Mouse (Mus musculus): ENCODE data around the gene Adi1.

The Adi1 gene

DNA sequence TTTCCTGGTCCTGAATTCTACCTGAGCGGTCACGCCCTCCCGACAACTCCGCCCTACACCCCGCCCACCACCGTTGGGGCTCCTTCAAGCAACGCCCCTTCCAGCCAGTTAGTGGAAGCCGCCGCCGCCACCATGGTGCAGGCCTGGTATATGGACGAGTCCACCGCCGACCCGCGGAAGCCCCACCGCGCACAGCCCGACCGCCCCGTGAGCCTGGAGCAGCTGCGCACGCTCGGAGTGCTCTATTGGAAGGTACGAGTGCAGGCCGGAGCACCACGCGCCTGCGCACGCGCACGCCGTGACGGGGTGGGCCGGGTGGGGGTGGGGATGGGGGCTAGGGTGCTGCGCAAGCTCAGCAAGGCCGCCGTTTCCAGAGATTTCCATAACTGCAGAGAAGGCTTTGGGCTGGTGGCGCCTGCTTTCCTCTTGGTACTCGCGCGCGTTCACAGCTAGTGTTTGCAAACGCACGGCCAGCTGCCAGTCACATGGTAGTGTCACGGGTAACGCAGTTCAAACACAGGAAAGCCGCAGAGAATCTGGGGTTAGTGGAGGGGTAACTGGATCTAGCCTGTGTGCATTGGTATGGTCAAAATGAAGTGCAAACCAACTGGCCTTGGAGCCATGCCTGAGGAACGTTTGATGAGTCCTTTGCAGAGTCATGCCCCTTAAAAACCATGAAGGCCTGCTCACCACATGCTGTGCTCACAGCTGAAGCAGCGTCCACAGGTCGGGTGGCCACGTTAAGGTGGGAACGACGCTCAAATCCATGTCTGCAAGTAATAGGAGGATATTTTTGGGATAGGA, at the start of gene Adi1:
Gene Adi1 (plus strand): TSS at position 111 of the 804 bp plus-strand sequence.
- peak; percentile 93 to 94 for DNase-seq (ENCODE audit: low spot score in 2 of 2)

DNA sequence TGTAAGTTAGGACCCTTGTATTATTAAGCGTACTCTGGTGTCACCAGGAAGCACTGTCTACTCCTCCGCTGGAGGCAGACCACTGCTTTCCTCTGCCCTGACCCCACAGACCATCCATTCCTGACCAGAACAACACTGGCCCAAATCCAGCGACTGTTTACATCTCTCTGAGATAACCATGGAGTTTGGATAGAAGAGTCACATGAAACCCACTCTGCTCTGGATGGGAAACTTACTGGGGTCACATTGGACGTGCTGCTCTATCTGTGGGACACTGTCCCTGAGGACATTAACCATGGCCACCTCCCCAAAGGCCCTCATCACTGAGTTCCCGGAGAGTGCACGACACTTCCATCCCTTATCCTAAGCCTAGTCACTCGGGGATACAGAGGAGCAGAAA, 49.6 kb upstream of the Adi1 start:
- DNase-seq (ENCODE audit: low spot score in 2 of 2): no peak

- no peak for DNase-seq (ENCODE audit: low spot score in 2 of 2)
Observed at GRCm38 (mm10) chr12:28627092-28627491, 47.9 kb upstream of the Adi1 start.

GRCm38 (mm10) chr12:28628436-28628835, 46.6 kb upstream of the Adi1 start:
- no peak for DNase-seq (ENCODE audit: low spot score in 2 of 2)

DNA sequence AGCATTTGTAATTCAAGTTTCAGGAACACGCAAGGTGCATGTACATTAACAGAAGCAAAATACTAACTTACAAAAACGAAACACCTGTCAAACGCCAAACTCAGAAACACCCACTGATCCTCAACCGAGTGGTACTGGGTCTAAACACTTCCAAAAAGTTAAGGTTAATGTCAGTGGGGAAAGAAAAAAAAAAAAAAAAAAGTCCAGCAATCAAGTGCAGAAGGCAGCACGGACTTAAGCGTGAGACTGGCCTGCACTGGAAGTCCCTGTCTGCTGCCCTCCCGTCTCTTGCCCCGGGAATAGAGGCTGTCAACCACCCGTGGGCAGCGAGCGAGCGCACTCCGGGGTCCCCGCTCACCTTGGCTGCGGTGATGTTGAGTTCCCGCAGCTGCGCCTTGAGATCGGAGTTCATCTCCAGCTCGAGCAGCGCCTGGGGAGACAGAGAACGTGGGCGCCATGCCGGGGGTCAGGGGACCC, 39.9 kb upstream of the Adi1 start:
- DNase-seq (ENCODE audit: low spot score in 2 of 2): no peak

GRCm38 (mm10) chr12:28635535-28636476, 39.2 kb upstream of the Adi1 start, which contains the start of gene Rps7:
Gene Rps7, minus strand, starts transcription at chr12:28635953.
- DNase-seq (ENCODE audit: low spot score in 2 of 2): peak; percentile 96 to 97

GRCm38 (mm10) chr12:28636543-28636942, 38.5 kb upstream of the Adi1 start:
- DNase-seq (ENCODE audit: low spot score in 2 of 2): no peak

GRCm38 (mm10) chr12:28638778-28639177, 36.3 kb upstream of the Adi1 start:
- DNase-seq (ENCODE audit: low spot score in 2 of 2): no peak

DNA sequence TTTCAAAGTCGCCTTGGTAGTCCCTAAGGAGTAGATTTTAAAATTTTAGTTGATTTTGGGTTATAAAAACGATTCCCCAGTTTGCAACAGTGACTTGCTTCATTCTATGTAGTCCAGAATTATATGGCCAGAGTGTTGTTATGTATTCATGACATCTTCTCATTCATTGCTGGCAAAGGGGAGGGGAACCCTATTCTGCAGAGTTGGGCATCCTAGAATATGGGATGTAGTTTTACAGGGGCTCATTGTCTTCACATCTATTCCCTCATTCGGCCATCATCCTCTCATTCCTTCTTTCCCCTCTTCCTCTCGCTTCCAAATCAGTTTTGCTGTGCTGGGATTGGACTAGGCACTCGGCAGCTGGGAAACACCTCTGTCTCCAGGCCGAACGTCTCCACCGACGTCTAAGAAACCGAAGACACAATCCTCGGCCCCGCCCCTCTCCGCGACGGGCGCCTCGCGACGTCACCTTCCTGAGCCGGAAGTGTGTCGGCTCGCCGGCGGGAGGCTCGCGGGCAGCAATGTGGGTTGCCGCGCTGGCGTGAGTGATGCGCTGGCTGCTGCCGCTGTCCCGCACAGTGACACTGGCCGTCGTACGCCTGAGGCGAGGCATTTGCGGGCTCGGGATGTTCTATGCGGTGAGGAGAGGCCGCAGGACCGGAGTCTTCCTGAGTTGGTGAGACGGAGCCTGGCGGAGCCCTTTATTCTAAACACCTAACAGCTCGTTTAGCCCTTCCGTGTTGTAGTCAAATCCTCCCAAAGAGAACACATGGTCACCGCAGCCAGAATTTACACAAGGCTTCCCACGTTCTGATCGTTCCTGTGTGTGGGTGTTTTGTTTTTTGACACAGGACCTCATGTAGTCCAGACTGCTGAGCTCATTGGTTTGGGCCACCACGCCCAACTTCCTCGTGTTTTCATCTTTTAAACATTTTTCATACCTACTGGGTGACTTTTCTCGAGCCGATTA, 25.6 kb upstream of the Adi1 start, which contains the start of gene Rnaseh1:
Gene Rnaseh1 (plus strand): TSS at position 462 of the 970 bp plus-strand sequence.
- peak; percentile 94 to 96 for DNase-seq (ENCODE audit: low spot score in 2 of 2)

GRCm38 (mm10) chr12:28662628-28663027, 12.4 kb upstream of the Adi1 start:
- DNase-seq (ENCODE audit: low spot score in 2 of 2): no peak

GRCm38 (mm10) chr12:28666734-28667133, 8.3 kb upstream of the Adi1 start:
- DNase-seq (ENCODE audit: low spot score in 2 of 2): no peak

DNA sequence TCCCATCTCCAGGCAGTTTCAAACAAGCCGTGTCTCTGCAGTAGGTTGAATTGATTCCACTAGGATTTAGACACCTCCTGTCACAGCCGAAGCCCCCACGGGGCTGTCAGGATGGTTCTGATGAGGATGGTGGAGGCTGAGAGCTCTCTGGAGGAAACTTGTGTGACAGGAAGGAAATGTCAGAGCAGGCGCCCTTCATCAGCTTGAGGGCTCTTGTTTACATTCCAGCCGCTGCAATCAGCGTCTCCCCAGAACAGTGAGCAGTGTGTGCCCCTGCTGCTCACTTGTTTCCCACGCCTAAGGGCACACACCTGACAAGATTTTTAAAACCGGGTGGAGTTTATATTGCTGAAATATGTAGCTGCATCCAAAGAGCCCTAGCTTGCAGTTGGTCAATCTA, 7.7 kb upstream of the Adi1 start:
- DNase-seq (ENCODE audit: low spot score in 2 of 2): no peak

DNA sequence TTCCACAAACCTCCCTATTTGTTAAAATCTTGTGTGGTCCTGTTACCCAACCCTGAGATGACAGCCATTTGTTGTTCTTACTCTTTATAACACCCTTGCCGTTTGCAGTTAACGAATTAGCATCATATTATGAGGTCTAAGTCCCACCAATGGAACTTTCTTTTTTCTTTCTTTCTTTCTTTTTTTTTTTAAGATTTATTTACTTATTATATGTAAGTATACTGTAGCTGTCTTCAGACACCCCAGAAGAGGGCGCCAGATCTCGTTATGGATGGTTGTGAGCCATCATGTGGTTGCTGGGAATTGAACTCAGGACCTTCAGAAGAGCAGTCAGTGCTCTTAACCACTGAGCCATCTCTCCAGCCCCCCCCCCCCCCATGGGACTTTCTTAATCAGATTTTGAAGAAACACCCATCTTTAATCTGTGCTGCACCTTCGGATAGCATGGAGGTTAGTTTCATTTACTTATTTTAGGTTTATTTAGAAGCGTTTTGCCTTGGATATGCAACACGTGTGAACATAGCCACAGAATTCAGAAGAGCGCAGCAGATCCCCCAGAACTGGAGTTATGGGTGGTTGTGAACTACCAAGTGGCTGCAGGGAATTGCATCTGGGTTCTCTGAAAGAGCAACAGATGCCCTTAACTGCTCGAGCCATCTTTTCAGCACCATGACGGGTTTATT, 852 bp upstream of the Adi1 start:
- no peak for DNase-seq (ENCODE audit: low spot score in 2 of 2)

GRCm38 (mm10) chr12:28675925-28676209, 836 bp downstream of the Adi1 start:
- DNase-seq (ENCODE audit: low spot score in 2 of 2): no peak

- no peak for DNase-seq (ENCODE audit: low spot score in 2 of 2)
Observed at GRCm38 (mm10) chr12:28684674-28685073, 9.6 kb downstream of the Adi1 start.

GRCm38 (mm10) chr12:28685771-28686170, 10.7 kb downstream of the Adi1 start:
- no peak for DNase-seq (ENCODE audit: low spot score in 2 of 2)

- no peak for DNase-seq (ENCODE audit: low spot score in 2 of 2)
Observed at GRCm38 (mm10) chr12:28686199-28686879, 11.3 kb downstream of the Adi1 start.

DNA sequence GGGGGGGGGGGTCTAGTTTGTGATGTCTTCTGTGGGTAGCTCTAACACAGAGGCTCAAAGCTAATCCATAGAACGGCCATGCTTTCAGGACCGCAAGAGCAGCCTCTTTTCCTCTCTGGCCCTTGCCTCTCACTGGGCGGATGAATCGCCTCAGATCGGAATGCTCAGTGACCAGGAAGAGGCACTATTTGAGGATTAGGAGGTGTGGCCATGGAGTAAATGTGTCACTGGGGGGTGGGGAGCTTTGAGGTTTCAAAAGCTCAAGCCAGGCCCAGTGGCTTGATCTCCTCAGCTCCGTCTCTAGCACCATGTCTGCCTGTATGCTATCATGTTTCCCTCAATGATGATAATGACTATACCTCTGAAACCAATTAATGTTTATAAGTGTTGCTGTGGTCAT, 14.0 kb downstream of the Adi1 start:
- no peak for DNase-seq (ENCODE audit: low spot score in 2 of 2)

DNA sequence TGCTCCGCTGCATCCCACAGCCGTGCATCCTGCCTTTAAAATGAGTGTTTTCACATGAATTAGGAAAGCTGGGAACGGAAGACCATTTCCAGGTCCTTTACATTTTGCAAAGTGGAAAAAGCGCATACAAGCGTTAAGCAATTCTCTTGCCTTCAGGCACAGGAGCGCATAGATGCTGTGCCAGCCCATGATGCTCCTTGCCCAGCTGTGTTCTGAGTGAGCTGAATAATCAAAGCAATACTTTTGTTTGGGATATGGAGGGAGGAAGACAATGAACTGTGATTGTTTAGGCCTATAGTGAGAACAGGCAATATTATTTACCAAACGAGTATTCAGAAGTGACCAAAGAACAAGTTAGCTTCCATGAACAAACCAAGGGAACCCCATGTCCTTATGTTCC, 15.7 kb downstream of the Adi1 start:
- DNase-seq (ENCODE audit: low spot score in 2 of 2): no peak

DNA sequence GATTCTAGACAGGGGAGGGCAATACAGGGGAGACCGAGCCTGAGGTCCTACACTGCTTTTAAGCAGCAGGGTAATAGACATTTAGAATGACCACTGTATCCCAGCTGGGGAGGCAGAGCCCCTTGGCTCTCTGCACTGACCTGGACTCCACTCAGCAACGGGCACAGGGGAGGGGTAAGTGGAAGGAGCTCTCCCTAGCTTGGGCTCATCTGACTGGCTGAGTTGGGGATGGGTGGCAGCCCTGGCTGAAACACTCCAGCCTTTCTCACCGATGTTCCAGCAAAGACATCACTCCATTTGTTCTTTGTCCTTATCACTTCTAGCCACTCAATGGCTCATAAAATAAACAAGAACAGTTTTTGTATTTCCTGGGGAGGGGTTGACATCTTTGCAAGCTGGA, 18.7 kb downstream of the Adi1 start:
- DNase-seq (ENCODE audit: low spot score in 2 of 2): no peak

All from right cerebral cortex, postnatal 10 days (tissue).